Mouse (Mus musculus) gastrocnemius, postnatal 36 days (tissue): ENCODE measurements around the gene Dmxl2. TPM values are rescaled to one million over a fixed set of nuclear protein-coding genes. Genes with fewer than 3 reads are reported as not detected.

Source experiments
- DNase-seq, 2 experiments: peaks; one replicate each; pipeline ENCODE4 v3.0.0; 2022
- intact Hi-C: fragments of 180-260 bp; cut with DNase I; formaldehyde crosslinking; loops from one replicate; pipeline ENCODE4 v1.15.1; 2025
- total RNA-seq, 2 experiments: library from RNA; stranded (reverse); gene quantifications; 2 replicates each; pipeline ENCODE4 v1.2.3; 2021

The Dmxl2 gene
- total RNA-seq, 2 experiments from 2014 or later = 2.6 to 2.7 TPM

GRCm38 (mm10) chr9:54335582-54335981 is 165.8 kb downstream of the Dmxl2 start:
- intact Hi-C loops = loop anchor here (5.0 to 10.0 kb wide), 2 partner anchors 153 to 511 kb away; no protein-coding TSS in a partner anchor
- DNase-seq = no peak

GRCm38 (mm10) chr9:54329201-54329600 is 172.2 kb downstream of the Dmxl2 start:
- no peak for DNase-seq
- intact Hi-C loops = loop anchor here (5.0 kb wide), 1 partner anchor 337 kb away; no protein-coding TSS in a partner anchor

GRCm38 (mm10) chr9:54323456-54323855 is 178.0 kb downstream of the Dmxl2 start:
- no peak for DNase-seq
- intact Hi-C loops = loop anchor here (5.0 kb wide), 1 partner anchor 141 kb away; no protein-coding TSS in a partner anchor

GRCm38 (mm10) chr9:54316363-54316762 is 185.1 kb downstream of the Dmxl2 start:
- DNase-seq = no peak
- intact Hi-C loops = no loop called here

Other genes starting within 250 kb of the Dmxl2 start
- not detected for gene Cyp19a1, start 233.5 kb downstream of the Dmxl2 start, total RNA-seq
- gene Gldn, start 215.1 kb downstream of the Dmxl2 start, total RNA-seq = under 1 TPM; 0.36 to 0.72 TPM
- not detected for gene Sh2d7, start 37.4 kb upstream of the Dmxl2 start, total RNA-seq
- gene Cib2, start 58.6 kb upstream of the Dmxl2 start, total RNA-seq = 100 to 1,000 TPM; 113 to 142 TPM
- gene Idh3a, start 84.7 kb upstream of the Dmxl2 start, total RNA-seq = 100 to 1,000 TPM; 564 to 571 TPM
- gene Acsbg1, start 160.2 kb upstream of the Dmxl2 start, total RNA-seq = under 1 TPM; 0.17 to 0.61 TPM
- 10 to 100 TPM; 52.8 to 57.2 TPM for gene Dnaja4, start 197.2 kb upstream of the Dmxl2 start, total RNA-seq
- gene Wdr61, start 232.9 kb upstream of the Dmxl2 start, total RNA-seq = 10 to 100 TPM; 17.9 to 18.2 TPM